Mouse (Mus musculus) kidney, adult 10 weeks (tissue): ENCODE results near the gene Fam186a. TPM values are rescaled to one million over a fixed set of nuclear protein-coding genes. Genes with fewer than 3 reads are reported as not detected.

Experiments
- polyA plus RNA-seq: library from polyadenylated mRNA; stranded (reverse); fragments of 350-450 nt; fragmentation: Illumina TruSeq; extraction: RNeasy Lipid Tissue Mini Kit (QIAGEN cat#74804); gene quantifications from one replicate; pipeline ENCODE4 v1.2.3, GENCODE M21; 2014; ENCODE audit warnings: low read depth, low replicate concordance

Gene Fam186a
- not detected for polyA plus RNA-seq

DNA sequence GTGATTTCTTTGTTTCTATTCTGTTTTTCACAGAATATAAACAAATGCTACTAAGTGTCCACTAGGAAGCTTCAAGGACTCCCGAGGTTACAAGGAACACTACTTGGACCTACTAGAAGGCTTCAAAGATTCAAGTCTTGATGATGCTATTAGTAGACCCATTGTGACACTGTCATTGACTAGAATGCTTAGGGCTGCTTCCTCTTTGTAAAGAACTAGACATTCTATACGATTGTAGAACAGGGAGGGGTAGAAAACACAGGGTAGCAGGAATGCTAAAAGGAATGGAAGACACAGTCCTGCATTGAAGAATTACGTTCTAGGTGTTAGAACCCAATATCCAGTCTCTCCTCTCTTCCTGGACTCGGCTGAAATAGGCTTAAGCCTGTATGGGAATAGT lies at the start of gene Fam186a:
TSS of gene Fam186a (minus strand) at position 101 of the 400 bp plus-strand sequence.

DNA sequence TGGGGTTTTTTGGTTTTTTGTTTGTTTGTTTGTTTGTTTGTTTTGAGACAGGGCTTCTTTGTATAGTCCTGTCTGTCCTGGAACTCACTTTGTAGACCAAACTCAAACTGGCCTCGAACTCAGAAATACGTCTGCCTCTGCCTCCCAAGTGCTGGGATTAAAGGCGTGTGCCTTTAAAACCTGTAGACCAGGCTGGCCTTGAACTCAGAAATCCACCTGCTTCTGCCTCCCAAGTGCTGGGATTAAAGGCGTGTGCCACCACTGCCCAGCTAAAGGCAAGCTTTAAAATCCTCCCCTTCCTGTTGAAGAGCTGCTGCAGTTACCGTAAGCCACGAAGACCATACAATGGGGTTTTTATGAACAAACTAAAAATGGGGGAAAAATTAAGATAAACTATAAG lies 2.9 kb upstream of the Fam186a start, which contains the start of gene Larp4:
TSS of gene Larp4 (plus strand) at position 301 of the 400 bp plus-strand sequence.

DNA sequence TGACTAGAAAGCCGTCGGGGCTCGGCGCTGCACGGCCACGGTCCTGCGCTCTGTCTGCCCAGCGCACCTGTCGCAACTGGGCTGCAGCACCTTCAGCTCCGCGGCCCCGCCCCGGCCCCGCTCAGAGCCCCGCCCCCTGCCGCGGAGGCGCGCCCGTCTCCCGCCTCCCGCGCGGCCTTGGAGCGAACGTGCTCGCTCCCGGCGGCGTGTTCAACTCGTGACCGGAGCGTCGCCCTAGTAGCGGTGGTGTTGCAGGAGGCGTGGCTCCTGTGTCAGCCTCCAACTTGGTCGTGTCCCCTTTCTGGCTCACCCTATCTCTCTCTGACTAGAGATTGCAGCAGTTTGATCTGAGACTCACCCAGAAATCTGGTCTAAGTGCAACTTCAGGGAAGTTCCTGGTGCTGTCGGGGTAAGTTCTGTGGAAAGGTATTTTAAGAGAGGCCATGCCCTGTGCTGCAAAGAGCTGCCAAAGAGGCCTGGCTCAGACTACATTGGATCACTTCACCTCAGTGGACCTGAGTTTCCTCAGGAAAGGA lies 91.5 kb downstream of the Fam186a start, which contains the start of gene Lima1:
TSS of gene Lima1 (minus strand) at position 123 of the 536 bp plus-strand sequence.

Other genes with a start within 250 kb of the Fam186a start
- gene Gpd1, start 249.5 kb downstream of the Fam186a start, polyA plus RNA-seq: 10.5 TPM
- 31.3 TPM for gene Cox14, start 241.4 kb downstream of the Fam186a start, polyA plus RNA-seq
- 41.6 TPM for gene Cers5, start 194.2 kb downstream of the Fam186a start, polyA plus RNA-seq
- gene Lima1, start 91.6 kb downstream of the Fam186a start, polyA plus RNA-seq: 46.3 TPM
- 95.7 TPM for gene Larp4, start 3.0 kb upstream of the Fam186a start, polyA plus RNA-seq
- gene Dip2b, start 71.6 kb upstream of the Fam186a start, polyA plus RNA-seq: 2.8 TPM